Mouse (Mus musculus): ENCODE measurements around the gene Pttg1ip.

The Pttg1ip gene

GRCm38 (mm10) chr10:77581408-77582284 lies at the start of gene Pttg1ip:
TSS of gene Pttg1ip (plus strand) at chr10:77581720.
- peak; percentile 100 for DNase-seq

DNA sequence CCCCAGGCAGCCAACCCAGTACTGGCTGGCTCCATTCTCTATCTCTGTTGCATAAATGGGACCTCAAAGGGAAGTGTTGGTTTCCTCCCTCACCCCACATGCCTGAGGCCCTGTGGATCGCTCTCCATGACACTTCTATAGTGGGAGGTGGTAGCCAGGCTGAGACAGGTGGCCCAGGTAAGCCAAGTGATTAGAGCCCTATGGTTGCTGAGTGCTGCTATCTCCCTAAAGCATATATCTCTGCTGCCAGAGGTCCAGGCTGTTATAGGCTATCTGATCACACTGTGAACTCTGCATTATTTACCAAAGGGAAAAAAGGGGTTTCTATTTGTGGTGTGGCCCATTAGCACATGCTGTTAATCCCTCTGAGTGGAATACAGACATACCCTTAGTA lies 49.5 kb upstream of the Pttg1ip start:
- no peak for DNase-seq

DNA sequence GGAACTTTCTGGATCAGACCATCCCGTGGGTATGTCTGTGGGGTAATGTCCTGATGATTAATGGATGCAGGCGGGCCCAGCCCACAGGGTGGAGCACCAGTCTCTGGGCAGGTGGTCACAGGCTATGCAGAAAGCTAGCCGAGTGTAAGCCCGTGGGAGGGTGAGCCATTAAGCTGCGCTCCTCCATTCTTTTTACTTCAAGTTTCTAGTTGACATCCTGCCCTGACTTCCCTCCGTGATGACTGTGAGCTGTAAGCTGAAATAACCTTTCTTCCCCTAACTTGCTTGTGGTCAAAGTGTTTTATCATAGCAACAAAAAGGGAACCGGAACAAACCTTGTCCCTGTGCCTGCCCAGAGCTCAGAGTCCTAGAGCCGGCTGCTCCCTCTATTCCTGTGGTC lies 44.8 kb upstream of the Pttg1ip start:
- no peak for DNase-seq

DNA sequence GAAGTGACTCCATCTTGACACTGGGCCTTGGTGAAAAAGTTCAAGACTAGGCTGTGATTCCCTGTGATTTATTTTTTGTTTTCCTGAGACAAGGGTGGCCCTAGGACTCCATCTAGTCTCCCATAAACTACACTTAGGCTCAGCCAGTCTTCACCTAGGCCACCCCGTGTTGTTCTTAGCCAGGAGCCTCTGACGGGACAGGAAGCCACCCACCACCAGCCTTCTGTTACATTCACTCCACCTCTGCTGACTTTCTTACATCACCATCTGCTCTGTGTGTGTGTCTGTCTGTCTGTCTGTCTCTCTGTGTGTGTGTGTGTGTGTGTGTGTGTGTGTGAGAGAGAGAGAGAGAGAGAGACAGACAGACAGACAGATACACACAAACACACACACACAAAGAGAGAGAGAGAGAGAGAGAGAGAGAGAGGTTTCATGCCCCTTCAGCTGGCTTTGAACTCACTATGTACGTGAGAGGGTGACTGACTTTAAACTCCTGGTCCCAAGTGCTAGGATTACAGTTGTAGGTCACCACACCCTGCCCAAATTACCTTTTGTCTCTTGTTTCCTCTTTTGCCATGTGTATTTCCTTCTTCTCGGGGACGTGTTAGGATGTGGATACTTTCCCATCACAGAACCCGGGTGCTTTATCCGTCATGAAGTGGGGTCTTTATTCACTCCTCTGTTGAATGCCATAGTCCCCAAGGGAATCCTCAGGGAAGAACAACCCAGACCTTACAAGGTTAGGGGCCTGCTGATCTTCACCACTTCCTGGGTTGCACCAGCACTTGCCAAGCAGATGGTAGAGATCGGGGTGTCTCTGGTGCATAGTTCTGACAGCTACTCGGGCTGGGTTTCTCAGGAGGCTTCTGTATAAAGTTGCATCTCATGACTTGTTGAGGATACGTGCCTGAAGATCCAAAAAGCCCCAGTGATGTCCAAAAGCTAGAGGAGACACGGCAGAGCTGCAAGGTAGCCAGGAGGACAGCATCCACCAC lies 44.0 kb upstream of the Pttg1ip start:
- DNase-seq: no peak

- DNase-seq: no peak
Observed at GRCm38 (mm10) chr10:77539320-77539945, 42.1 kb upstream of the Pttg1ip start.

GRCm38 (mm10) chr10:77540576-77541102 lies 40.9 kb upstream of the Pttg1ip start:
- DNase-seq: no peak

GRCm38 (mm10) chr10:77541864-77542666 lies 39.5 kb upstream of the Pttg1ip start:
- no peak for DNase-seq

- peak; percentile 70 for DNase-seq
Observed at GRCm38 (mm10) chr10:77543226-77543625, 38.3 kb upstream of the Pttg1ip start.

DNA sequence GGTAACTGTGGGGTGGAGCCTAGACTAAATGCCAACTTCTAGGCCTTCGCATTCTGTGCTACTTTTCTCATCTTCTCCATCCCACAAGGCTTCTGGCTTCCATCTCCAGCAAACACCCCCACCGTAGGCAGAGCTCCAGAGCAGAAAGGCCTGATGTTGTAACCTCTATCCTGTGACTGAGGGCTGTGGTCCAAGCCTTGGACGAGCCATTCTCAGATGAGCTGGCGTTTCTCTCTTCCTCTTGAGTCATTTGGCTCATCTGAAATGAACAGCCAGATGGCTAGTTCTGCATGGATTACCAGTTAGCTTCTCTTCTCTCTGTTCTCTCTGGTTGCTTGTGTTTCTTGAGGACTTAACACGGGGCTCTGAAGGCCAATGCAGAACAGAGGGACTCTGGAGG lies 36.6 kb upstream of the Pttg1ip start:
- DNase-seq: no peak

DNA sequence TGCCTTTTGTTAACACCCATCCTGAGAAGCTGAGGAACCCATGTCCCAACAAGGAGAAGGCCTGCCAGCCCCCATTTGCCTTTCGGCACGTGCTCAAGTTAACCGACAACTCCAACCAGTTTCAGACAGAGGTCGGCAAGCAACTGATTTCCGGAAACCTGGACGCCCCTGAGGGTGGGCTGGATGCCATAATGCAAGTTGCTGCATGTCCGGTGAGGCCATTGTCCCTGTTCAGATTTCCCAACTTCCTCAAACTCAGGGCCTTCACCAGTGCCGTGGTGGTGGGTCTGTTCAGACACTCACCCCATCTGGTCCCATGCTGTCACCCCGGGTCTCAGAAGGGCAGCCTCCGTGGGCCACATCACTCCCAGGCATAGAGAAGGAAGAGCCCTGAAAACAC lies 32.9 kb upstream of the Pttg1ip start:
- DNase-seq: no peak

DNA sequence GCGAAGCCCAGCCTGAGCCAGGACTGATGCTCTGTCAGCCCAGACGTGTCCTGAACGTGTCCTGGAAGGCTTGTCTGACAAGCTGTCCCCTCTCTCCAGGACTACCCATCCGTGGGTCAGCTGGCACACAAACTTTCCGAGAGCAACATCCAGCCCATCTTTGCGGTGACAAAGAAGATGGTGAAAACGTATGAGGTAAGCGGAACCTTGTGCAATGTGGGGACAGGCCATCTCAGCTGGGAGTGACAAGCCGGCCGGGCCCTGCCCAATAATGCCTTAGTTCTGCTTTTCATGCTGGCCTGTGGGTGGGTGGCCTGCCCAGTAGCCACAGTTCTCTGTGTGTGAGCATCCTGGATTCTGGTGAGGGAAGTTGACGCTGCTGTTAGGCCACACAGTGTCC lies 30.6 kb upstream of the Pttg1ip start:
- no peak for DNase-seq

- no peak for DNase-seq
Observed at GRCm38 (mm10) chr10:77552162-77552561, 29.4 kb upstream of the Pttg1ip start.

- no peak for DNase-seq
Observed at GRCm38 (mm10) chr10:77553285-77553684, 28.2 kb upstream of the Pttg1ip start.

GRCm38 (mm10) chr10:77554918-77555317 lies 26.6 kb upstream of the Pttg1ip start:
- no peak for DNase-seq

DNA sequence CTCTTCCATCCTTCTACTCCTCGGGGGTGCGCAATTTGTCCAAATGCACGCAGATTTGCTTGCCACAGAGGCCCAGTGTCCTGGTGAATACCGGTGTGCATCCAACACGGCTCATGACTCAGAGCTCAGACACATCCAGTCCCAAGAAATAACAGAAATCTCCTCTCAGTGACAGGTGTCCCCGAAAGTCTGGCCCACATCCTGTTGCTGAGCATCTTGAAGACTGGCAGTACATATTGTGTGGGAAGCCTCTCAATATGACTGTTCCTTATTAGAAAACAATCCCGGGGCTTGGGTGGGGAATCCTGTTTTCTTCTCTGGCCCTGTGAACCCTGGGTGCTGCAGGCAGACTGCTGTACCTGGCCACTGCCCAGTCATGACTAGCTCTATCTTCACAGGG lies 24.9 kb upstream of the Pttg1ip start:
- no peak for DNase-seq

DNA sequence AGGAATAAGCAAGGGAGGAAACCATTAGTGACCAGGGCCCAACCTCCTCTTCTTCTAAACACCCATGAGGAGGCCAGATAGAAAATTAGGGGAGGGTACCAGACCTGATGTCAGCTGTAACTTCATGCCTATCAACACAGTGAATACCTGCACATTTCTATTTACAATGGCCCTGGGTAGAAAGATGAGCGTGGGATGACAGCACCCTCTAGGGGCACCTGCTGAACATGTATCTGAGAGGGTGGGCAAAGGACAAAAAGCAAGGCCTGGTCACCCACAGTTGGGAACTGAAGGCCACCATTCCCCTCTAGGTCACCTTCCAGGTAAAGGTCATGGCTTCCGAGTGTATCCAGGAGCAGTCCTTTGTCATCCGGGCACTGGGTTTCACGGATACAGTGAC lies 23.9 kb upstream of the Pttg1ip start:
- no peak for DNase-seq

GRCm38 (mm10) chr10:77560090-77560489 lies 21.4 kb upstream of the Pttg1ip start:
- no peak for DNase-seq

DNA sequence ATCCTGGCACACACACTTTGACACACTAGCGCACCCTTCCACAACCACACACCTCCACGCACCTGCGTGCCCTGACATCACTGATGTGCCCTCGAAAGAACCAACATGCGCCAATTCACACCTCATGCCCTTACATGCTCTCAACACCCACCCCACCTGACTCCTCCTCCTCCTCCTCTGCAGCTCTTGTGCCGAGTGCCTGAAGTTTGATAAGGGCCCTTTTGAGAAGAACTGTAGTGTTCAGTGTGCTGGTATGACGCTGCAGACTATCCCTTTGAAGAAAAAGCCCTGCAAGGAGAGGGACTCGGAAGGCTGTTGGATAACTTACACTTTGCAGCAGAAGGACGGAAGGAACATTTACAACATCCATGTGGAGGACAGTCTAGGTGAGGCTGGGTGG lies 20.7 kb upstream of the Pttg1ip start:
- DNase-seq: no peak

DNA sequence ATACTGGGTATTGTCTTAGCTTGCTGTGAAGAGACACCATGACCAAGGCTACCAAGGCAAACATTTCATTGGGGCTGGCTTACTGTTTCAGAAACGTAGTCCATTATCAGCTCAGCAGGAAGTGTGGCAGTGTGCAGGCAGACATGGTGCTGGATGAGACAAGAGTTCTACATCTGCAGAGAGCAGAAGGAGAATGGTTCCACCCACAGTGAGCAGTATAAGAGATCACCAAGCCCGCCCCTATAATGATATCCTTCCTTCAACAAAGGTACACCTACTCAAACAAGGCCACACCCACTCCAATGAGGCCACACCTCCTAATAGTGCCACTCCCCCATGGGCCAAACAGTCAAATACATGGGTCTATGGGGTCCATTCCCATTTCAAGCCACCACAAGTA lies 20.0 kb upstream of the Pttg1ip start:
- DNase-seq: no peak

DNA sequence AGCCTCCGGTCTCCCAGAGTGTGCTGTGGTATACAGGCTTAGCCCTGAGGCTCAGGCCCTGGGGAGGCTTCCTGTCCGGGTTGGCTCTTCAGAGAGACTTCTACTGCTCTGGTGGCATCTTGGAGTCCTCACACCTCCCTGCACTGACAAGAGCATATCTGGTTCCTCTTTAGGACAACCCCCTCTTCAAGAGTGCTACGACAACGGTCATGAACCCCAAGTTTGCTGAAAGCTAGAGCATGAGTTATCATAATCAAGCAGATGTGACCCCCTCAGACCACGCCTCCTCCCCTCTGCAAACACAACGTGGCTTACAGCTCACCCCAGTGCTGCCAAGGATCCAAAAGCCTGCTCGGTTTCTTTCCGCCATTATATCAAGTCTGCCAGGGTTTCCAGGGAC lies 16.5 kb upstream of the Pttg1ip start:
- DNase-seq: no peak

GRCm38 (mm10) chr10:77566651-77567050 lies 14.9 kb upstream of the Pttg1ip start:
- peak; percentile 81 for DNase-seq

DNA sequence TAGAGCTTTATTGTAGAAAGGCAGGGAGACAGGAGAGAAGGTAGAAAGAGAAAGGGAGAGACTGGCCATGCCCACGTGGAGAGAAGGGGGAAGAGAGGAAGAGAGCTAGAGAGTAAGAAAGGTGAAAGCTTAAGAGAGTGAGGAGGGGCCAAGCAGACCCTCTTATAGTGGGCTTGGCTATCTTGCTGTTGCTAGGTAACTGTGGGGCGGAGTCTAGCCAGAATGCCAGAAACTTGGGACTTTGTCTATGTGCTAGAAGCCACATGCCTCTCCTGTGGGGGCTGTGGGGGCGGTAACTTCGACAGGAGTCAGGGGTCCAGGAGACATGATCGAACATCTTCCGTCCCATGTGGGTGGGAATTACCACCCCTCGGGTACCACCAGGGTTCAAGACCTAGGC lies 12.0 kb upstream of the Pttg1ip start:
- DNase-seq: no peak

All from embryo, embryonic 11 days (tissue).